Mouse (Mus musculus) liver, postnatal 0 days (tissue): ENCODE data around the gene Palld.

ENCODE experiments used
- CTCF ChIP-seq: sonication (generic); IDR thresholded peaks from 2 replicates; pipeline ENCODE4 v1.5.1; 2016; ENCODE audit warnings: antibody characterized with exemption, low read depth
- EP300 ChIP-seq: IDR thresholded peaks from 2 replicates; pipeline ENCODE4 v1.6.1; 2016; ENCODE audit warnings: antibody characterized with exemption, low read depth, mild to moderate bottlenecking

- TF ChIP-seq EP300, result no peak
- TF ChIP-seq CTCF, result no peak
Observed at GRCm38 (mm10) chr8:61606795-61607462, 295.6 kb downstream of the Palld start.
